Mouse (Mus musculus): Measurements from ENCODE around the gene Gps1.
"Not testable (repeated sequence)": the region's sequence is repeated elsewhere in the genome, so short reads cannot be mapped to it uniquely, and the experiment has no call there.

Gps1 gene

GRCm38 (mm10) chr11:120823551-120823947 lies 39.5 kb downstream of the Gps1 start:
- DNase-seq: no peak

GRCm38 (mm10) chr11:120823956-120824786 lies 40.1 kb downstream of the Gps1 start, which contains the start of gene Fasn:
Fasn (minus strand) TSS chr11:120824547.
- peak; percentile 100 for DNase-seq

- no peak for DNase-seq
Measured at GRCm38 (mm10) chr11:120824787-120825288, 40.8 kb downstream of the Gps1 start.

- DNase-seq: peak; percentile 94
Measured at GRCm38 (mm10) chr11:120825289-120825863, 41.3 kb downstream of the Gps1 start.

- DNase-seq: peak; percentile 90
Measured at GRCm38 (mm10) chr11:120826016-120826953, 42.2 kb downstream of the Gps1 start.

GRCm38 (mm10) chr11:120828416-120828815 lies 44.3 kb downstream of the Gps1 start:
- peak; percentile 76 for DNase-seq

- DNase-seq: peak; percentile 83
Measured at GRCm38 (mm10) chr11:120829757-120830532, 45.9 kb downstream of the Gps1 start.

- peak; percentile 86 for DNase-seq
Measured at GRCm38 (mm10) chr11:120830686-120831085, 46.6 kb downstream of the Gps1 start.

GRCm38 (mm10) chr11:120831659-120832440 lies 47.8 kb downstream of the Gps1 start:
- peak; percentile 71 for DNase-seq

- not testable (repeated sequence) for DNase-seq
Measured at GRCm38 (mm10) chr11:120832962-120833361, 48.9 kb downstream of the Gps1 start.

GRCm38 (mm10) chr11:120833555-120834280 lies 49.6 kb downstream of the Gps1 start:
- DNase-seq: peak; percentile 80

Measured in heart, adult 11 months (tissue).